In the genomic region with DNA sequence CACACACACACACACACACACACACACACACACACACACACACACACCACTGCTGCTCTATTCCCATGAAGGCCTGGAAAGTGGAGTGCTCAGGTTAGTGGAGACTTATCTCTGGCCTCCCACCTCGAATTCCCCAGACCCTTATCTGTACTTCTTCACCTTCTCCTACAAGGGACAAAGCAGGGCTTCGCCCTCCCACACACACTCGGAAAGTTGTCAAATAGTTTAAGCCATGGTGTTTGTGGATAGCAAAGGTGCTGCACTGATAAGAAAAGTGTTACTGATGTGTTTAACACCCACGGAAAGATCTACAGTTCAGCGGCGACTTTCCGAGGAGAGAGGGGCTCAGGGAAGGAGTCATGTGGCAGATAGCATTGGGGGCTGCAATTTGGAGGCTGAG, we compare ENCODE assay signal across 27 mouse cellular contexts. TPM values are rescaled to one million over a fixed set of nuclear protein-coding genes. Genes with fewer than 3 reads are reported as not detected.
A peak's percentile ranks its signal among the peaks of the same experiment; 100 is the strongest.
DNase-seq lines count a peak whose midpoint lies in the region; ATAC-seq lines count a peak whose summit lies in the region.
"Had no signal": no experiment of that assay in that cellular context is flagged by ENCODE, and none has a peak within 500 bp of the region (broad histone marks: within the 10 kb centered on the region; RNA-seq: fewer than 3 reads in every experiment).

No protein-coding gene starts in this region.

- intact Hi-C loops in heart, postnatal 36 days (cut with DNase I), result no loop called here

- H3K36me3 ChIP-seq in heart, embryonic 12.5 days, result no peaks in the 10 kb centered on the region
- no peaks in the 10 kb centered on the region for H3K36me3 ChIP-seq in liver, embryonic 13.5 days
- H3K36me3 ChIP-seq: embryonic facial prominence, embryonic 15.5 days; forebrain, embryonic 10.5 days; hindbrain, embryonic 10.5 days; intestine, embryonic 15.5 days had no signal

- DNase-seq in heart, postnatal 36 days, result no peak
- no peak for DNase-seq in liver, embryonic 13.5 days
- DNase-seq in liver, result no peak
- peak; percentile 3 for DNase-seq in c-Kit-positive CD71-positive TER-119-positive erythroid progenitor cells, embryonic 14.5 days (ENCODE audit: low spot score)
- peak; percentile 13 for DNase-seq in heart, postnatal 4 days
- DNase-seq in layer of hippocampus, adult 9-11 months, result no peak
- DNase-seq: adrenal gland, adult 2 months; adrenal gland, postnatal 25 days; cerebellum, adult 11 months; cerebellum, adult 8-10 months; cerebellum, postnatal 14 days; embryo, embryonic 11 days; gastrocnemius, postnatal 10 days; kidney, adult 18-20 months had no signal

- no peak overlapping the region for H3K4me3 ChIP-seq in heart, embryonic 12.5 days
- no peak overlapping the region for H3K4me3 ChIP-seq in liver, embryonic 13.5 days (replicated peaks)
- H3K4me3 ChIP-seq: embryonic facial prominence, embryonic 15.5 days; erythroblast, embryonic 14.5 days; forebrain, embryonic 10.5 days; hindbrain, embryonic 10.5 days; intestine, embryonic 15.5 days had no signal

- peak overlapping the region; percentile 78 for H3K27ac ChIP-seq in heart, embryonic 12.5 days (ENCODE audit: poor library complexity, severe bottlenecking)
- no peak overlapping the region for H3K27ac ChIP-seq in liver, embryonic 13.5 days
- H3K27ac ChIP-seq: embryonic facial prominence, embryonic 15.5 days; forebrain, embryonic 10.5 days; hindbrain, embryonic 10.5 days; hindbrain, embryonic 14.5 days; intestine, embryonic 15.5 days had no signal

- 4% methylated on average over 7 of the region's 7 CpGs for WGBS in heart, embryonic 12.5 days
- WGBS in liver, embryonic 13.5 days (ENCODE audit: insufficient replicate concordance), result 4% methylated on average over 7 of the region's 7 CpGs

- peak; percentile 61 for ATAC-seq in heart, embryonic 12.5 days (ENCODE audit: insufficient number of reproducible peaks, low FRiP score)
- ATAC-seq in liver, embryonic 13.5 days (ENCODE audit: low read depth), result peak; percentile 34; the same call in 1 of the 2 replicates
- no peak for ATAC-seq in megakaryocyte progenitor cell, adult 5-6 weeks (replicated peaks; ENCODE audit: poor library complexity)
- ATAC-seq: activated CD4-positive, CD25-positive, alpha-beta regulatory T cell, adult 4 months; forebrain, embryonic 14.5 days; intestine, embryonic 15.5 days; Patski had no signal

- no peak overlapping the region for H3K9ac ChIP-seq in heart, embryonic 12.5 days
- H3K9ac ChIP-seq in liver, embryonic 13.5 days, result no peak overlapping the region
- H3K9ac ChIP-seq: embryonic facial prominence, embryonic 15.5 days; hindbrain, embryonic 14.5 days; intestine, embryonic 15.5 days had no signal

- peaks cover 31% of the 10 kb centered on the region for H3K4me1 ChIP-seq in heart, embryonic 12.5 days (replicated peaks)
- H3K4me1 ChIP-seq in liver, embryonic 13.5 days (replicated peaks), result peaks cover 5% of the 10 kb centered on the region; the same call in 1 of the 2 replicates
- H3K4me1 ChIP-seq: embryonic facial prominence, embryonic 15.5 days; forebrain, embryonic 10.5 days; hindbrain, embryonic 10.5 days; intestine, embryonic 15.5 days had no signal

- H3K9me3 ChIP-seq in heart, embryonic 12.5 days (replicated peaks), result no peaks in the 10 kb centered on the region
- no peaks in the 10 kb centered on the region for H3K9me3 ChIP-seq in liver, embryonic 13.5 days (replicated peaks)
- H3K9me3 ChIP-seq: embryonic facial prominence, embryonic 15.5 days; forebrain, embryonic 10.5 days; hindbrain, embryonic 10.5 days; intestine, embryonic 15.5 days had no signal

- no peaks in the 10 kb centered on the region for H3K27me3 ChIP-seq in heart, embryonic 12.5 days (replicated peaks)
- H3K27me3 ChIP-seq in liver, embryonic 13.5 days, result no peaks in the 10 kb centered on the region
- H3K27me3 ChIP-seq: embryonic facial prominence, embryonic 15.5 days; intestine, embryonic 15.5 days; Patski had no signal

- no peak overlapping the region for H3K4me2 ChIP-seq in heart, embryonic 12.5 days
- no peak overlapping the region for H3K4me2 ChIP-seq in liver, embryonic 13.5 days
- H3K4me2 ChIP-seq: embryonic facial prominence, embryonic 15.5 days; hindbrain, embryonic 14.5 days; intestine, embryonic 15.5 days had no signal

RNA-seq across cellular contexts. Expression of a gene that starts 45.2 kb away (rescaled TPM):
- not detected in 2 replicates for polyA plus RNA-seq in heart, embryonic 12.5 days (2016; fragmentation: Nextera tagmentation; extraction: Ambion mirVana)
- not detected for total RNA-seq in heart, postnatal 36 days (2021)
- polyA plus RNA-seq in liver, embryonic 13.5 days (2015; fragmentation: Nextera tagmentation; extraction: Ambion mirVana), result not detected in 2 replicates
- total RNA-seq in heart, postnatal 4 days (2021), result not detected
- total RNA-seq in megakaryocyte progenitor cell, adult 5-6 weeks (2015), result not detected in 2 replicates
- total RNA-seq in megakaryocyte progenitor cell, adult 5-6 weeks (2017), result not detected in 2 replicates
- total RNA-seq: adrenal gland, adult 2 months; adrenal gland, postnatal 25 days; common myeloid progenitor, adult 5-6 weeks; gastrocnemius, postnatal 10 days; gastrocnemius, postnatal 4 days had no signal
- polyA plus RNA-seq: adrenal gland, adult 2 months; erythroblast, embryonic 14.5 days; forebrain, embryonic 10.5 days; forebrain, embryonic 14.5 days; hindbrain, embryonic 10.5 days; hindbrain, embryonic 14.5 days had no signal

Comparison
In these comparisons a context has a peak if more than half of its experiments do, and no peak if none do; other contexts are left out.
1. DNase-seq: peak in c-Kit-positive CD71-positive TER-119-positive erythroid progenitor cells, embryonic 14.5 days (single experiment) and heart, postnatal 4 days (single experiment); none in heart, postnatal 36 days (0 of 2), liver, embryonic 13.5 days (single experiment), liver (single experiment) and layer of hippocampus, adult 9-11 months (single experiment).